9 mouse cellular contexts compared by ENCODE assay signal in genomic region chr2:35337419-35337818, GRCm38 (mm10). TPM values are rescaled to one million over a fixed set of nuclear protein-coding genes. Genes with fewer than 3 reads are reported as not detected.
DNase-seq lines count a peak whose midpoint lies in the region; ATAC-seq and TF ChIP-seq lines count a peak whose summit lies in the region.
"Had no signal": no experiment of that assay in that cellular context is flagged by ENCODE, and none has a peak within 500 bp of the region (broad histone marks: within the 10 kb centered on the region; RNA-seq: fewer than 3 reads in every experiment).

No protein-coding gene starts in this region.

- no peak for TF ChIP-seq CTCF in hindbrain, postnatal 0 days (IDR thresholded peaks at IDR 0.05; ENCODE audit: low read depth)

- H3K9ac ChIP-seq in forebrain, embryonic 11.5 days (ENCODE audit: low read length) = peak overlapping the region; percentile 55; the same call in 1 of the 2 replicates
- peak overlapping the region; percentile 49; the same call in 1 of the 2 replicates for H3K9ac ChIP-seq in hindbrain, postnatal 0 days (replicated peaks; ENCODE audit: low read length)
- peak overlapping the region; percentile 91 for H3K9ac ChIP-seq in lung, embryonic 16.5 days (ENCODE audit: low read length)

- 49% methylated on average over 10 of the region's 10 CpGs for WGBS in forebrain, embryonic 11.5 days
- 34% methylated on average over 10 of the region's 10 CpGs for WGBS in hindbrain, postnatal 0 days
- WGBS in lung, embryonic 16.5 days = 42% methylated on average over 10 of the region's 10 CpGs

- DNase-seq in gastrocnemius, adult 18-20 months (ENCODE audit: low spot score) = peak; percentile 79
- DNase-seq in gastrocnemius, postnatal 4 days (ENCODE audit: low spot score in 2 of 2) = no peak
- DNase-seq in forebrain, embryonic 11.5 days (ENCODE audit: low spot score) = no peak
- DNase-seq in hindbrain, postnatal 0 days (ENCODE audit: low spot score) = no peak
- no peak for DNase-seq in right cerebral cortex, adult 2 months (ENCODE audit: low spot score in 2 of 2)
- no peak for DNase-seq in right cerebral cortex, postnatal 36 days (ENCODE audit: low spot score in 2 of 2)

- no peaks in the 10 kb centered on the region for H3K27me3 ChIP-seq in forebrain, embryonic 11.5 days (ENCODE audit: control insufficient read depth, insufficient read depth, low read length)
- H3K27me3 ChIP-seq in hindbrain, postnatal 0 days (ENCODE audit: insufficient read depth, low read length) = no peaks in the 10 kb centered on the region
- no peaks in the 10 kb centered on the region for H3K27me3 ChIP-seq in lung, embryonic 16.5 days (ENCODE audit: control insufficient read depth, insufficient read depth, low read depth, low read length)

- H3K4me1 ChIP-seq in forebrain, embryonic 11.5 days (replicated peaks; ENCODE audit: control insufficient read depth, insufficient read depth, low read length) = peaks cover 4% of the 10 kb centered on the region; the same call in 1 of the 2 replicates
- no peaks in the 10 kb centered on the region for H3K4me1 ChIP-seq in hindbrain, postnatal 0 days (ENCODE audit: insufficient read depth, low read length)
- peaks cover 18% of the 10 kb centered on the region for H3K4me1 ChIP-seq in lung, embryonic 16.5 days (replicated peaks; ENCODE audit: control insufficient read depth, insufficient read depth, low read length)

- no peaks in the 10 kb centered on the region for H3K9me3 ChIP-seq in forebrain, embryonic 11.5 days (ENCODE audit: control insufficient read depth, low read length)
- H3K9me3 ChIP-seq in hindbrain, postnatal 0 days (ENCODE audit: low read length) = no peaks in the 10 kb centered on the region; the same call in 1 of the 2 replicates
- no peaks in the 10 kb centered on the region for H3K9me3 ChIP-seq in lung, embryonic 16.5 days (ENCODE audit: control insufficient read depth, low read length)

- no peak for ATAC-seq in forebrain, embryonic 11.5 days (replicated peaks; ENCODE audit: low FRiP score)
- ATAC-seq in hindbrain, postnatal 0 days = no peak; the same call in 1 of the 2 replicates
- peak; percentile 4; the same call in 1 of the 2 replicates for ATAC-seq in lung, embryonic 16.5 days (ENCODE audit: low read depth)
- ATAC-seq in erythroid progenitor cell, adult 5-6 weeks (replicated peaks; ENCODE audit: low FRiP score, poor library complexity, severe bottlenecking) = no peak

- no peak overlapping the region for H3K27ac ChIP-seq in forebrain, embryonic 11.5 days (ENCODE audit: low read depth, low read length)
- peak overlapping the region; percentile 62; the same call in 1 of the 2 replicates for H3K27ac ChIP-seq in hindbrain, postnatal 0 days
- peak overlapping the region; percentile 71 for H3K27ac ChIP-seq in lung, embryonic 16.5 days (ENCODE audit: low read length)

- H3K4me2 ChIP-seq in forebrain, embryonic 11.5 days (ENCODE audit: low read depth, low read length, severe bottlenecking) = peak overlapping the region; percentile 65
- H3K4me2 ChIP-seq in hindbrain, postnatal 0 days (ENCODE audit: low read depth, low read length) = peak overlapping the region; percentile 60
- H3K4me2 ChIP-seq in lung, embryonic 16.5 days (ENCODE audit: low read depth, low read length) = peak overlapping the region; percentile 87

- no peaks in the 10 kb centered on the region for H3K36me3 ChIP-seq in forebrain, embryonic 11.5 days (ENCODE audit: control insufficient read depth, insufficient read depth, low read length)
- H3K36me3 ChIP-seq in hindbrain, postnatal 0 days (ENCODE audit: insufficient read depth, low read length) = no peaks in the 10 kb centered on the region
- no peaks in the 10 kb centered on the region for H3K36me3 ChIP-seq in lung, embryonic 16.5 days (ENCODE audit: control insufficient read depth, insufficient read depth, low read length)

- peak overlapping the region; percentile 53 for H3K4me3 ChIP-seq in forebrain, embryonic 11.5 days (ENCODE audit: low read depth, low read length)
- peak overlapping the region; percentile 47 for H3K4me3 ChIP-seq in hindbrain, postnatal 0 days (ENCODE audit: low read length)
- peak overlapping the region; percentile 82 for H3K4me3 ChIP-seq in lung, embryonic 16.5 days (ENCODE audit: low read length)

RNA-seq across cellular contexts. Expression of gene Stom, which starts 0.6 kb away (rescaled TPM):
- total RNA-seq in gastrocnemius, adult 18-20 months (2021) = 10 to 100 TPM; 33.3 to 33.7 TPM
- 10 to 100 TPM; 34.1 to 50.4 TPM for total RNA-seq in gastrocnemius, postnatal 4 days (2021)
- 10.6 and 13.0 TPM in 2 replicates for polyA plus RNA-seq in forebrain, embryonic 11.5 days (2014; fragmentation: Nextera tagmentation; extraction: Ambion mirVana)
- total RNA-seq in hindbrain, postnatal 0 days (2014; rRNA removed) = 33.2 and 35.5 TPM in 2 replicates
- polyA plus RNA-seq in hindbrain, postnatal 0 days (2015; fragmentation: Nextera tagmentation; extraction: Ambion mirVana) = 30.8 and 32.1 TPM in 2 replicates
- polyA plus RNA-seq in lung, embryonic 16.5 days (2015; fragmentation: Nextera tagmentation; extraction: Ambion mirVana) = 67.1 and 75.1 TPM in 2 replicates
- total RNA-seq in erythroid progenitor cell, adult 5-6 weeks (2015; ENCODE audit: low replicate concordance) = 563 and 590 TPM in 2 replicates
- total RNA-seq in erythroid progenitor cell, adult 5-6 weeks (2017; ENCODE audit: low replicate concordance) = 638 and 692 TPM in 2 replicates

RNA-seq across cellular contexts. Expression of gene 4930568D16Rik, which starts 30.1 kb away (rescaled TPM):
- total RNA-seq in gastrocnemius, adult 18-20 months (2021) = not detected
- total RNA-seq in gastrocnemius, postnatal 4 days (2021) = not detected
- polyA plus RNA-seq in forebrain, embryonic 11.5 days (2014; fragmentation: Nextera tagmentation; extraction: Ambion mirVana) = not detected in 2 replicates
- not detected in 2 replicates for total RNA-seq in hindbrain, postnatal 0 days (2014; rRNA removed)
- not detected in 2 replicates for polyA plus RNA-seq in hindbrain, postnatal 0 days (2015; fragmentation: Nextera tagmentation; extraction: Ambion mirVana)
- not detected in 2 replicates for polyA plus RNA-seq in lung, embryonic 16.5 days (2015; fragmentation: Nextera tagmentation; extraction: Ambion mirVana)
- not detected in 2 replicates for total RNA-seq in erythroid progenitor cell, adult 5-6 weeks (2015; ENCODE audit: low replicate concordance)
- total RNA-seq in erythroid progenitor cell, adult 5-6 weeks (2017; ENCODE audit: low replicate concordance) = not detected in 2 replicates
- total RNA-seq: heart, postnatal 14 days had no signal

RNA-seq across cellular contexts. Expression of gene 4930402F06Rik, which starts 59.6 kb away (rescaled TPM):
- not detected for total RNA-seq in gastrocnemius, adult 18-20 months (2021)
- not detected for total RNA-seq in gastrocnemius, postnatal 4 days (2021)
- polyA plus RNA-seq in forebrain, embryonic 11.5 days (2014; fragmentation: Nextera tagmentation; extraction: Ambion mirVana) = not detected in 2 replicates
- total RNA-seq in hindbrain, postnatal 0 days (2014; rRNA removed) = not detected in 2 replicates
- polyA plus RNA-seq in hindbrain, postnatal 0 days (2015; fragmentation: Nextera tagmentation; extraction: Ambion mirVana) = not detected in 2 replicates
- not detected in 2 replicates for polyA plus RNA-seq in lung, embryonic 16.5 days (2015; fragmentation: Nextera tagmentation; extraction: Ambion mirVana)
- not detected in 2 replicates for total RNA-seq in erythroid progenitor cell, adult 5-6 weeks (2015; ENCODE audit: low replicate concordance)
- not detected in 2 replicates for total RNA-seq in erythroid progenitor cell, adult 5-6 weeks (2017; ENCODE audit: low replicate concordance)
- total RNA-seq: heart, postnatal 14 days had no signal

Comparison
In these comparisons a context has a peak if more than half of its experiments do, and no peak if none do; other contexts are left out.
1. RNA of gene Stom, which starts 0.6 kb away (total RNA-seq): 563 to 692 TPM in erythroid progenitor cell, adult 5-6 weeks; 34.1 to 50.4 TPM in gastrocnemius, postnatal 4 days, 33.2 to 35.5 TPM in hindbrain, postnatal 0 days and 33.3 to 33.7 TPM in gastrocnemius, adult 18-20 months; every median in the first group is over 10 times any median in the second.
2. Peak in every context shown above with its lines, with median percentiles within 50 percentile points of each other: H3K4me2 ChIP-seq, H3K4me3 ChIP-seq and H3K9ac ChIP-seq.